Mouse (Mus musculus): ENCODE results near the gene Lrrn4cl. TPM values are rescaled to one million over a fixed set of nuclear protein-coding genes. Genes with fewer than 3 reads are reported as not detected.
"Not testable (repeated sequence)": the region's sequence is repeated elsewhere in the genome, so short reads cannot be mapped to it uniquely, and the experiment has no call there.

Gene Lrrn4cl
- total RNA-seq, 4 experiments from 2014 or later: 0.45 to 0.74 (median 0.55) TPM

- peak; percentile 86 to 87 for DNase-seq (ENCODE audit: low spot score in 2 of 2)
These were observed 29.9 kb downstream of the Lrrn4cl start, which contains the start of gene Uqcc3 for GRCm38 (mm10) chr19:8880311-8881033. Uqcc3 (minus strand) TSS chr19:8880923.

- DNase-seq (ENCODE audit: low spot score in 2 of 2): no peak
These were observed 30.4 kb downstream of the Lrrn4cl start for GRCm38 (mm10) chr19:8881034-8881392.

- no peak for DNase-seq (ENCODE audit: low spot score in 2 of 2)
These were observed 33.0 kb downstream of the Lrrn4cl start, which contains the start of the genes Lbhd1 and Gm49403 for GRCm38 (mm10) chr19:8883616-8884015. Lbhd1 (plus strand) TSS chr19:8883732. Gm49403 (plus strand) TSS chr19:8883930.

- DNase-seq (ENCODE audit: low spot score in 2 of 2): no peak
These were observed 36.5 kb downstream of the Lrrn4cl start for GRCm38 (mm10) chr19:8886916-8887584.

- DNase-seq (ENCODE audit: low spot score in 2 of 2): no peak
These were observed 37.3 kb downstream of the Lrrn4cl start for GRCm38 (mm10) chr19:8887585-8888463.

- peak; percentile 91 to 93 for DNase-seq (ENCODE audit: low spot score in 2 of 2)
These were observed 38.2 kb downstream of the Lrrn4cl start, which contains the start of the genes 1810009A15Rik and Gm49416 for GRCm38 (mm10) chr19:8888511-8889385. 1810009A15Rik (plus strand) TSS chr19:8888853. Gm49416 (plus strand) TSS chr19:8888926.

- DNase-seq (ENCODE audit: low spot score in 2 of 2): peak; percentile 74 to 86
These were observed 42.5 kb downstream of the Lrrn4cl start, which contains the start of gene Ints5 for GRCm38 (mm10) chr19:8892829-8893766. Ints5 (plus strand) TSS chr19:8893005.

GRCm38 (mm10) chr19:8895397-8895960, 44.9 kb downstream of the Lrrn4cl start:
- DNase-seq (ENCODE audit: low spot score in 2 of 2): no peak

GRCm38 (mm10) chr19:8896231-8896630, 45.7 kb downstream of the Lrrn4cl start:
- DNase-seq (ENCODE audit: low spot score in 2 of 2): not testable (repeated sequence)

- not testable (repeated sequence) for DNase-seq (ENCODE audit: low spot score in 2 of 2)
These were observed 46.8 kb downstream of the Lrrn4cl start for GRCm38 (mm10) chr19:8897211-8897864.

- peak; percentile 95 for DNase-seq (ENCODE audit: low spot score in 2 of 2)
These were observed 47.4 kb downstream of the Lrrn4cl start, which contains the start of gene Ganab for GRCm38 (mm10) chr19:8897865-8898495. Ganab (plus strand) TSS chr19:8898071.

- no peak for DNase-seq (ENCODE audit: low spot score in 2 of 2)
These were observed 48.0 kb downstream of the Lrrn4cl start for GRCm38 (mm10) chr19:8898576-8898975.

GRCm38 (mm10) chr19:8899079-8899478, 48.5 kb downstream of the Lrrn4cl start:
- DNase-seq (ENCODE audit: low spot score in 2 of 2): no peak

- DNase-seq (ENCODE audit: low spot score in 2 of 2): no peak
These were observed 52.8 kb downstream of the Lrrn4cl start for GRCm38 (mm10) chr19:8903412-8903811.

Data from layer of hippocampus, adult 8-10 months (tissue).